Mouse (Mus musculus) ovary, adult 18-20 months (tissue): ENCODE measurements around the gene Pfkfb2.

Experiments
- DNase-seq: peaks from one replicate; pipeline ENCODE4 v3.0.0; 2022; ENCODE audit warnings: low spot score, mixed read lengths

The Pfkfb2 gene

GRCm38 (mm10) chr1:130737916-130738315 lies 8.9 kb upstream of the Pfkfb2 start:
- DNase-seq = no peak

GRCm38 (mm10) chr1:130737411-130737881 lies 8.4 kb upstream of the Pfkfb2 start:
- no peak for DNase-seq

- no peak for DNase-seq
Measured at GRCm38 (mm10) chr1:130734852-130735251, 5.8 kb upstream of the Pfkfb2 start.

GRCm38 (mm10) chr1:130734452-130734851 lies 5.4 kb upstream of the Pfkfb2 start:
- DNase-seq = no peak

- DNase-seq = no peak
Measured at GRCm38 (mm10) chr1:130733671-130734070, 4.6 kb upstream of the Pfkfb2 start.

GRCm38 (mm10) chr1:130732706-130733658 lies 3.9 kb upstream of the Pfkfb2 start:
- DNase-seq = no peak

GRCm38 (mm10) chr1:130731741-130732337 lies 2.8 kb upstream of the Pfkfb2 start, which contains the start of gene AA986860:
AA986860 (plus strand) TSS chr1:130731976.
- peak; percentile 9 for DNase-seq

- DNase-seq = no peak
Measured at GRCm38 (mm10) chr1:130728708-130729107, 345 bp downstream of the Pfkfb2 start.

GRCm38 (mm10) chr1:130728070-130728469 lies 983 bp downstream of the Pfkfb2 start:
- DNase-seq = no peak

- DNase-seq = no peak
Measured at GRCm38 (mm10) chr1:130726396-130726795, 2.7 kb downstream of the Pfkfb2 start.

- DNase-seq = no peak
Measured at GRCm38 (mm10) chr1:130724206-130724605, 4.8 kb downstream of the Pfkfb2 start.

GRCm38 (mm10) chr1:130717291-130717871 lies 11.7 kb downstream of the Pfkfb2 start, which contains the start of gene Yod1:
Yod1 (plus strand) TSS chr1:130717327.
- peak; percentile 78 for DNase-seq

- DNase-seq = peak; percentile 8
Measured at GRCm38 (mm10) chr1:130716513-130717290, 12.4 kb downstream of the Pfkfb2 start.

GRCm38 (mm10) chr1:130716218-130716512 lies 12.9 kb downstream of the Pfkfb2 start:
- DNase-seq = no peak

- peak; percentile 87 for DNase-seq
Measured at GRCm38 (mm10) chr1:130715561-130716217, 13.4 kb downstream of the Pfkfb2 start, which contains the start of gene Gm29427. Gm29427 (minus strand) TSS chr1:130715799.

- no peak for DNase-seq
Measured at GRCm38 (mm10) chr1:130714046-130714445, 15.0 kb downstream of the Pfkfb2 start.

GRCm38 (mm10) chr1:130710283-130711080 lies 18.6 kb downstream of the Pfkfb2 start:
- DNase-seq = no peak

GRCm38 (mm10) chr1:130703613-130704012 lies 25.4 kb downstream of the Pfkfb2 start:
- no peak for DNase-seq

GRCm38 (mm10) chr1:130701976-130702375 lies 27.1 kb downstream of the Pfkfb2 start:
- no peak for DNase-seq

GRCm38 (mm10) chr1:130699937-130700633 lies 29.0 kb downstream of the Pfkfb2 start:
- no peak for DNase-seq
